ENCODE assay signal across 8 mouse cellular contexts in genomic region chr9:30315172-30315644, GRCm38 (mm10).
A peak's percentile ranks its signal among the peaks of the same experiment; 100 is the strongest.
DNase-seq lines count a peak whose midpoint lies in the region; ATAC-seq lines count a peak whose summit lies in the region.

No protein-coding gene starts in this region.

- peak; percentile 37 for DNase-seq in hindbrain, embryonic 10.5 days (ENCODE audit: low spot score)
- DNase-seq in adrenal gland, postnatal 36 days: peak; percentile 66 to 73
- DNase-seq in right cerebral cortex, adult 2 months (ENCODE audit: low spot score in 2 of 2): peak; percentile 83 to 84
- DNase-seq in spleen, adult 12 weeks (ENCODE audit: low spot score): no peak

- 54% methylated on average over 6 of the region's 6 CpGs for WGBS in hindbrain, embryonic 10.5 days
- 47% methylated on average over 6 of the region's 6 CpGs for WGBS in hindbrain, embryonic 12.5 days
- whole genome bisulfite sequencing in forebrain, embryonic 16.5 days: 37% methylated on average over 6 of the region's 6 CpGs
- WGBS in kidney, embryonic 15.5 days: 35% methylated on average over 6 of the region's 6 CpGs
- 28% methylated on average over 6 of the region's 6 CpGs for WGBS in limb, embryonic 15.5 days

- H3K27ac ChIP-seq in hindbrain, embryonic 10.5 days: no peak overlapping the region
- no peak overlapping the region for H3K27ac ChIP-seq in hindbrain, embryonic 12.5 days
- H3K27ac ChIP-seq in forebrain, embryonic 16.5 days (ENCODE audit: low read length): peak overlapping the region; percentile 46; the same call in 1 of the 2 replicates
- peak overlapping the region; percentile 48 for H3K27ac ChIP-seq in kidney, embryonic 15.5 days
- no peak overlapping the region for H3K27ac ChIP-seq in limb, embryonic 15.5 days

- no peak overlapping the region for H3K9ac ChIP-seq in hindbrain, embryonic 12.5 days
- H3K9ac ChIP-seq in forebrain, embryonic 16.5 days (replicated peaks; ENCODE audit: low read depth, low read length): no peak overlapping the region
- no peak overlapping the region for H3K9ac ChIP-seq in kidney, embryonic 15.5 days
- H3K9ac ChIP-seq in limb, embryonic 15.5 days: no peak overlapping the region

- no peak overlapping the region for H3K4me2 ChIP-seq in hindbrain, embryonic 12.5 days (replicated peaks)
- H3K4me2 ChIP-seq in forebrain, embryonic 16.5 days (ENCODE audit: low read length): peak overlapping the region; percentile 13
- H3K4me2 ChIP-seq in kidney, embryonic 15.5 days: peak overlapping the region; percentile 43
- peak overlapping the region; percentile 10; the same call in 1 of the 2 replicates for H3K4me2 ChIP-seq in limb, embryonic 15.5 days

- no peak overlapping the region for H3K4me3 ChIP-seq in hindbrain, embryonic 10.5 days
- no peak overlapping the region for H3K4me3 ChIP-seq in hindbrain, embryonic 12.5 days
- no peak overlapping the region for H3K4me3 ChIP-seq in forebrain, embryonic 16.5 days (replicated peaks; ENCODE audit: low read length)
- H3K4me3 ChIP-seq in kidney, embryonic 15.5 days (replicated peaks): no peak overlapping the region; the same call in 1 of the 2 replicates
- no peak overlapping the region for H3K4me3 ChIP-seq in limb, embryonic 15.5 days

- no peaks in the 10 kb centered on the region for H3K27me3 ChIP-seq in hindbrain, embryonic 10.5 days (ENCODE audit: insufficient read depth, poor library complexity, severe bottlenecking)
- no peaks in the 10 kb centered on the region for H3K27me3 ChIP-seq in hindbrain, embryonic 12.5 days
- H3K27me3 ChIP-seq in forebrain, embryonic 16.5 days (replicated peaks; ENCODE audit: control insufficient read depth, insufficient read depth, low read length): no peaks in the 10 kb centered on the region
- no peaks in the 10 kb centered on the region for H3K27me3 ChIP-seq in kidney, embryonic 15.5 days
- H3K27me3 ChIP-seq in limb, embryonic 15.5 days: no peaks in the 10 kb centered on the region

- no peaks in the 10 kb centered on the region for H3K9me3 ChIP-seq in hindbrain, embryonic 10.5 days
- no peaks in the 10 kb centered on the region for H3K9me3 ChIP-seq in hindbrain, embryonic 12.5 days (replicated peaks)
- no peaks in the 10 kb centered on the region for H3K9me3 ChIP-seq in forebrain, embryonic 16.5 days (ENCODE audit: control insufficient read depth, low read length)
- no peaks in the 10 kb centered on the region for H3K9me3 ChIP-seq in kidney, embryonic 15.5 days (replicated peaks)
- H3K9me3 ChIP-seq in limb, embryonic 15.5 days: no peaks in the 10 kb centered on the region

- no peaks in the 10 kb centered on the region for H3K4me1 ChIP-seq in hindbrain, embryonic 10.5 days (replicated peaks)
- H3K4me1 ChIP-seq in hindbrain, embryonic 12.5 days: 0 out of 2 replicates have a peak, but pooled peaks cover 4% of the 10 kb centered on the region
- peaks cover 10% of the 10 kb centered on the region for H3K4me1 ChIP-seq in forebrain, embryonic 16.5 days (replicated peaks; ENCODE audit: control insufficient read depth, insufficient read depth, low read length)
- H3K4me1 ChIP-seq in kidney, embryonic 15.5 days: 0 out of 2 replicates have a peak, but pooled peaks cover 8% of the 10 kb centered on the region
- peaks cover 10% of the 10 kb centered on the region for H3K4me1 ChIP-seq in limb, embryonic 15.5 days

- ATAC-seq in hindbrain, embryonic 12.5 days (ENCODE audit: low FRiP score): no peak
- ATAC-seq in forebrain, embryonic 16.5 days: peak; percentile 55; the same call in 1 of the 2 replicates
- no peak for ATAC-seq in kidney, embryonic 15.5 days (replicated peaks; ENCODE audit: low FRiP score)
- ATAC-seq in limb, embryonic 15.5 days (ENCODE audit: insufficient number of reproducible peaks, low FRiP score, low TSS enrichment, low read depth): no peak

- no peaks in the 10 kb centered on the region for H3K36me3 ChIP-seq in hindbrain, embryonic 10.5 days
- no peaks in the 10 kb centered on the region for H3K36me3 ChIP-seq in hindbrain, embryonic 12.5 days
- no peaks in the 10 kb centered on the region for H3K36me3 ChIP-seq in forebrain, embryonic 16.5 days (ENCODE audit: control insufficient read depth, insufficient read depth)
- no peaks in the 10 kb centered on the region for H3K36me3 ChIP-seq in kidney, embryonic 15.5 days
- no peaks in the 10 kb centered on the region for H3K36me3 ChIP-seq in limb, embryonic 15.5 days

Comparison
In these comparisons a context has a peak if more than half of its experiments do, and no peak if none do; other contexts are left out.
1. H3K27ac ChIP-seq: peak in forebrain, embryonic 16.5 days (single experiment) and kidney, embryonic 15.5 days (single experiment); none in hindbrain, embryonic 10.5 days (single experiment), hindbrain, embryonic 12.5 days (single experiment) and limb, embryonic 15.5 days (single experiment).